Mouse (Mus musculus) gastrocnemius, postnatal 4 days (tissue): ENCODE measurements around the gene Zfp607b. TPM values are rescaled to one million over a fixed set of nuclear protein-coding genes. Genes with fewer than 3 reads are reported as not detected.
A peak's percentile ranks its signal among the peaks of the same experiment; 100 is the strongest.

Experiments
- DNase-seq, 2 experiments: peaks; one replicate each; pipeline ENCODE4 v3.0.0; 2021 to 2022; ENCODE audit warnings: low spot score in 2 of 2, mixed read lengths in 2 of 2
- long read RNA-seq, 2 experiments: library from polyadenylated mRNA; stranded (forward); transcript quantifications; one replicate each; pipeline ENCODE4 v2.0.0; 2021
- total RNA-seq, 2 experiments: library from RNA; stranded (reverse); gene quantifications; 2 replicates each; pipeline ENCODE4 v1.2.3; 2021

Gene Zfp607b
- total RNA-seq = 1 to 10 TPM; 1.4 to 2.1 TPM
- long read RNA-seq, experiment 1, partial matches to known transcripts = 1 of 1 reads
- long read RNA-seq, experiment 1, other reads (novel, unspliced or antisense) = 0 of 1 reads
- long read RNA-seq, experiment 2, full-length matches to known transcripts = 2 of 3 reads
- long read RNA-seq, experiment 2, partial matches to known transcripts = 0 of 3 reads
- long read RNA-seq, experiment 2, other reads (novel, unspliced or antisense) = 1 of 3 reads

GRCm38 (mm10) chr7:27688815-27689612 lies at the start of gene Zfp607b:
TSS of gene Zfp607b (plus strand) at chr7:27689340.
- peak; percentile 66 to 86 for DNase-seq

DNA sequence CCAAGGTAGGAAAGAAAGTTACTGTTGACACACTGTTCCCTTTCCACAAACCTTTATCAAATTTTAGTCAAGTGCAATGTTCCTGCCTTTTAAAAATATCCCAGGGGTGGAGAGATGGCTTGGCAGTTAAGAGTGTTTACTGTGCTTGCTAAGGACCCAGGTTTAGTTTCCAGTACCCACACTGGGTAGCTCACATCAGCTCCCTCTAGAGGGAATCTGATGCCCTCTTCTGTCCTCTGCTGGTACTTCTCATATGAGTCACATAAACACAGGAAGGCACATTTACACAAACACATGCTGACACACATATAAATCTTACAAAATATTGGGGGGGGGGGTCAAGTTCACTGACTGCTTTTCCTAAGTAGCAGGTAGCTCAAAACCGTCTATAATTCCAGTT lies 44.7 kb upstream of the Zfp607b start:
- DNase-seq = no peak

- DNase-seq = no peak
These were observed 42.6 kb upstream of the Zfp607b start for GRCm38 (mm10) chr7:27646516-27646915.

- no peak for DNase-seq
These were observed 41.7 kb upstream of the Zfp607b start for GRCm38 (mm10) chr7:27647281-27648002.

DNA sequence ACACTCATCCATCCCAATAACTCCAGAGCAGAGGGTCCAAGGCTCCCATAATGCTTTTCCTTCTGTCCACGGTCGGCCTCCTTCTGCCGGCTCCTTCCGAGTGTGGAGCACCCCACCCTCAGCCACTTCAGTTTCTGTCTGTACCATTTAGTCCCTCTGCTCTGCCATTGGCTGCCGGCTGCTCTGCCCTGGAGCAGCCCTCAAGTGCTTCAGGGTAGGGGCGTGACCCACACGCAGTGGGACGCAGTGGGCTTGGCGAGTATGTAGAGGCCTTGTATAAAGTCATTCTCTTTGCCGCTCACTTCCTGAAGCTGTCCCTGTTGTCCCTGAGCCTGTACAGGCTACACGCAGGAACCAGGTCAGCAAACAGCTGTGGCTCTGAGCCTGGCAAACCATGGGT lies 39.4 kb upstream of the Zfp607b start:
- no peak for DNase-seq

- peak; percentile 70 to 78 for DNase-seq
These were observed 38.2 kb upstream of the Zfp607b start for GRCm38 (mm10) chr7:27650949-27651348.

GRCm38 (mm10) chr7:27653681-27654437 lies 35.3 kb upstream of the Zfp607b start, which contains the start of gene Ttc9b:
TSS of gene Ttc9b (plus strand) at chr7:27653915.
- peak in 1 of 2 experiments; percentile 62 for DNase-seq

DNA sequence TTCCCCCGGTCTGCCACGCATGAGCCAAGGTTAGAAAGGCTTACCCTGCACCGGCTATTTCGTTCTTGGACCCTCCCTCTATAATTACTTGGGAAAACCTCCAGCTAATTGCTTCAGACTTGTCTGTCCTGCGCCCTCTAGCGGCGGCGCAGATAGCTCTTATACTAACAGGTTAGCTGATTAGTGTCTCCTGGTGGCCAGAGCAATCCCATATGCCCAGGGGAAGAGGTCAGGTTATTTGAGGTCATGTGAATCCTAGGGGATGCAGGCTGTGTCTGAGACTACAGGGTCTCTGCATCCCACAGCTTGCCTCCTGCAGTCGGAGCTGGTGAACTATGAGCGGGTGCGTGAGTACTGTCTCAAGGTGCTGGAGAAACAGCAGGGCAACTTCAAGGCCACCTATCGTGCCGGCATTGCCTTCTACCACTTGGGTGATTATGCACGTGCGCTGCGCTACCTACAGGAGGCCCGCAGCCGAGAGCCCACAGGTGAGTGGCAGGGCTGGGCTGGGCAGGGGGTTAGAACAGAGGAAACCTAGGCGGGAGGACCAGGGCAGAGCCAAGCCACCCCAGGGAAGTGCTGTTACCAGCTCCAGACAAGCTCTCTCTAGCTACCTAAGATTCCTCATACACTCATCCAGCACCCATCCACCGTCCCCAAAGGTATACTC lies 34.4 kb upstream of the Zfp607b start:
- DNase-seq = no peak

GRCm38 (mm10) chr7:27655545-27655944 lies 33.6 kb upstream of the Zfp607b start:
- DNase-seq = no peak

GRCm38 (mm10) chr7:27656600-27656999 lies 32.5 kb upstream of the Zfp607b start:
- DNase-seq = no peak

- no peak for DNase-seq
These were observed 31.2 kb upstream of the Zfp607b start for GRCm38 (mm10) chr7:27657824-27658395.

DNA sequence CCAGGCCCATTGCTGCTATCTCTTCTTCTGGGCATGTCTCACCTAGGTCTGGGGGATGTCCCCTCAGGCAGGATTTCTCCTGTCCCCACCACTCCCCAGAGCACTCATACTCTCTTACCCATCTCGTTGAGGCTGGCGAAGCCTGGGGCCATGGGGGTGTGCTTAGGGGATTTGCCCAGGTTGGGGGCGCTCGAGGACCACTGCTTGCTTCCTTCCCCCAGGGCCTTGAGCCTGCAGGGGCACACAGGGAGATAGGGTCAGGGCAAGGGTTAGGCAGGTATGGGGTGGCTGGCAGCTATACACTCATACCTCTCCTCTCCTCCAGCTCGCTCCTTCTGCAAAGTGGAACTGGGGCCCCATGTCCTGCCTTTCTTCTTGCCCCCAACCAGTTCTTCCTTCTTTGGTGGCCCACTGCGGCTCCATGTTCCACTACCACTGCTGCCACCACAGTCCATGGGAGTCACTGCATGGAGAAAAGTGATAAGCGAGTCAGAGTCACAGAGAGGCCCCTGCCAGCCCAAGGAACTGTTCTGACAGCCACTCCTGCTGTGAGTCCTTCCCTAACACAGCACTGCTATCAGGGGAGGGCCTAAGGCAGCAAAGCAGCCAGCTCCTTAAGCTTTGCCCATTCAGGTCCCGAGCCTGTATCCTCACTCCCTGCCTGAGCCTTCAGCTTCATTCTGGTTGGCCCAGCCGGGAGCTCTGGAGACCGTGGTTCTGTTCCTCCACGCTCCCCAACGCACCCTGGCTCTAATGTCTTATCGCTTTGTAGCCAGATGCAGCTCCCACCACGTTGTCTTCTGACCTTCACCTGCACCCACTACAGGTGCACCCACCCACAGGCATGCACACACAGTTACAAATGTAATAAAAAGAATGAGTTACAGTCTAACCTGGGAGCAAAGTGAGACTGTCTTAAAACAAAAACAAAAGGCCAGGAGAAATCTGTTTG lies 30.2 kb upstream of the Zfp607b start:
- no peak for DNase-seq

DNA sequence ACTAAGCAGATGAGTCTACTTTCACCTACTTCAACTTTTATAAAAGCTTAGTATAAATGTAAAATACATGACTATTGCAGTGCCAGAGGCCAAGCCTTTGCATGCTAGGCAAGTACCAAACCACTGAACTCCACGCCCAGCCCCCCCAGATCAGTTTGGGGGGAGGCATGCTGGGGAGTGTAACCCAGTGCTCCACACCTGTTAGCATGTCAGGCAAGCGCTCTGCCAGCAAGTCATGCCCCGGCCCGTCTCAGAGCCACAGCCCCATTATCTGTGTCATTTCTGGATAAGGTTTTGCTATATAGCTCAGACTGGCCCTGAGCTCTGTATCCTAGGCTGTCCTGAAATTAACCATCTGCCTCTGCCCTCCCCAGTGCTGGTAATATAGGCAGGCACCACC lies 27.1 kb upstream of the Zfp607b start:
- DNase-seq = no peak

DNA sequence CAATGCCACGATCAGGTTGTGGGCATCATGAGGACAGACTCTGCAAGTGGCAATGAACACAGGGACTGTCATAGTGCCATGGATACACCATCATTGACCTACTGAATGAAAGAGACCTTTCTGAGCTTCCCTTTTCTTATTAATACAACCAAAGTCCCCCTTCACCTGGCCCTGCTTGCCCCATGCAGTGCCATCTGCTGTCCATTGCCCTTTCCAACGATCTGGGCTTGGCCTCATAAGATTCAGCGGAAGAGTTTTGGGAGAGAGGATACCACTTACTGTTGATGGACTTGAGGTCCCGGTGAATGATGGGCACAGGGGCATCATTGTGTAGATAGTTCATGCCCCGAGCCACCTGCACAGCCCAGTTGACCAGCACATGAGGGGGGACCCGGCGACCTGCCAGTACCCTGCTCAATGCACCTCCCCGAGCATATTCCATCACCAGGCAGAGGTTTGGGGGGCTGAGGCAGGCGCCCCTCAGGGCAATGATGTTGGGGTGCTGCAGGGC lies 16.0 kb upstream of the Zfp607b start:
- DNase-seq = no peak

DNA sequence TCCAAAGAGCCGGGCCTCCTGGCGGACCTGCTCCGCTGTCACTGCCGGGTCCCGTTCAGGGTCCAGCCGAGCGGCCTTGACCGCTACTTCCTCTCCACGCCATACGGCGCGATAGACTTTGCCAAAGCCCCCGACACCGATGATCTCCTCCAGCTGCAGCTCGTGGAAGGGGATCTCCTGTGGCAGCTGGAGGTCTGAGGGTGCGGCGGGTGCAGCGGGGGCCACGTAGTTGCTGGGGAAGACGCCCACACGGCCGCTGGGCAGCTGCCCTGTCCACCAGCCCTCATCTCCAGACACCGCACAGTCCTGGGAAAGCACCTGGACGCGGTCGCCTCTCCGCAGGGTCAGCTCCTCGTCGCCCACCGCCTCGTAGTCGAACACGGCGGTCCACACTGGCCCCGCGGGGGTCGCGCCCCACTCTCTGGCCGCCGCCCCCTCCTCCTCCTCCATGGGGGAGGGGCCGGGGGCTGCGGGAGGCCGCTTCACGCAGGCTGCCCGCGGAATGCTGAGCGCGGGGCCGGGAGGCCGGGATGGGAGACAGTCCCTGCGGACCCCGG lies 15.5 kb upstream of the Zfp607b start:
- peak in 1 of 2 experiments; percentile 28 for DNase-seq

- no peak for DNase-seq
These were observed 15.0 kb upstream of the Zfp607b start for GRCm38 (mm10) chr7:27674195-27674521.

DNA sequence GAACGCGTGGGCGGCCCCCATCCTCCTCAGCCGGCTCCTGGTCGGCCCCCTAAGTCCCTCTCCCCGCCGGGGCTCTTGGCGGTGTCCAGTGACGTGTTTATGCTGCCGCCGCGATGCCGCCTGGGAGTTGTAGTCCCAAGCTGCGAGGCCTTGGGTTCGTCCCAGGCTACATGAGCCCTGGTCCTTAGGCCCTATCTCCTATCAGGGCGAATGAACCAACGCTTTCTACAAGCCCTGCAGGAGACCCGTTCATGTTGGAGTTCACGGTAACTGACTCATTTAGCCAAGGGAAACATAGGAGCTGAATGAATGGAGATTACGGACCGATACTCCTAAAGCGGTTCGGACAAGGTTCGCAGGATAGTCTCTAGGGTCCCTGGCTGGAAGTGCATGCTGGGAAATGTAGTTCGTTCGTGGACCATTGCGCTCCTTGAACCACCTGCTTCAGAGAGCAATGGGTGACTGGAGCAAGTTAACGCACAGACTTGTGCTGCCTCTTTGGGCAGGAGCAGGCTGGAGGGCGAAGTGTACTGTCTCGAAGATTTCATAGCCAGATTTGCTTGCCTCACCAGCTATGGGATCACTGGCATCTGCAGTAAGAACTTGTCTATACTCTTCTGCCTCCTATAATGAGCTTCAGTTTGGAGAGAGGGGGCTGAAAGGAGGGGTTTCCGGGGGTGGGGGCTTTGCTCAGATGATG lies 14.5 kb upstream of the Zfp607b start, which contains the start of gene Map3k10:
TSS of gene Map3k10 (minus strand) at position 77 of the 700 bp plus-strand sequence.
- DNase-seq = peak; percentile 77 to 93

GRCm38 (mm10) chr7:27675222-27675612 lies 13.9 kb upstream of the Zfp607b start:
- DNase-seq = no peak
